Mouse (Mus musculus) liver (tissue): ENCODE results near the gene Tbx20.
A peak's percentile ranks its signal among the peaks of the same experiment; 100 is the strongest.

Experiments used
- DNase-seq: peaks from one replicate; pipeline ENCODE4 v3.0.0-alpha.2; 2020; ENCODE audit warnings: mixed read lengths

Tbx20 gene

DNA sequence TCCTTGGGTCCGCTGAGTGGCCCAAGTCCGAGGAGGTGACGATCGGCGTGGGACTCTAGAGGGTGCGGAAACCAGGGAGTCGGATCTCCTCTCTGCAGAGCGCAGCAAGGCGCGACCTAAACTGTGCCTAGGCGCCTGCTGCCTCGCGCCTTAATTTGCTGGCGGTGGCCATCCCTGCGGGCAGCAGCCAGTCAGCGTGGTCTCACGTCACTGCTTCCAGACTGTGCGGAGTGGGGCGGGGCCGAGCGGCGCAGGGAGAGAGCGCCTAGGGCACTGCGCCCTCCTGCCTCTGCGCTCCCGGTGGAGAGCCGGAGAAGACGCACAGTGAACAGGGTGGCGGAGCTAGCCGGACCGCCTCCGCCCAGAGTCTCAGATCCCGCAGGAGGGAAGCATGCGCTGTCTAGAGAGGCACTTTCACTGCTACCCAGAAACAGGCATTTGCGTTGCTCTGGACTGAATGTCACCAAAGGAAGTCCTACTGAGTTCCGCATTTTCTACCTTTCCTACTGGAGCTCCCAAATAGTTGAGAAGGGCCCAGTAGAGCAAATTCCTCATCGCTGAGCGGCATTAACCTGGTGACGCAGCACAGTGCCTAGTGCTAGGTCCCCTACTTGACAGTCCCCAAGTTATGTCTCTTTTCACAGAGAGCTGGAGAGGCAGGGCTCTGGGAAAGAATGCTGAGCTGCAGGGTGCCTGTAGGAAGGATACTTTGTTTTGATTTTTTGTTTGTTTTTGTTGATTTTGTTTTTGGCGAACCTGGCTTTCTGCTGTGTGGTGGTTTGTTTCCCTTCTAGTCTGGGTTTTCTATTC is at the start of gene Tbx20:
Gene Tbx20 (minus strand): TSS at position 144 of the 810 bp plus-strand sequence.
- peak; percentile 65 for DNase-seq

DNA sequence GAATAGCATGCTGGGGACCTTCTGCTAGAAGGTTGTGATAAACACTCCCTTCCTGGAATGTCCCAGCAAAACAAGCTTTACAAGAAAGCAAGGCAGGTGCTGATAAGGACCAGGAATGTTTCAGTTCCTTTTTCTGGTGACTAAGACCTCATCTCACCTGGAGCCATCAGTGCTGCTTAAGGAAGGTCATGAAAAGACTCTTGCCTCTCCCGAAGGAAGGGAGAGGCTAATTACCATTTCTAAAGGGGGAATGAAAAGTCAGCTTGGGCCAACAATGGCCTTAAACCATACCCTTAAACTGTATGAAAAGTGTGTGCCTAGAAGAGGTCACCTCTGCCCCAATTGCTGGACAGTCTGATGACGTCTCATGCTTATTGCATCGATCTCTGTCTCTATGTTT is 44.4 kb upstream of the Tbx20 start:
- no peak for DNase-seq

DNA sequence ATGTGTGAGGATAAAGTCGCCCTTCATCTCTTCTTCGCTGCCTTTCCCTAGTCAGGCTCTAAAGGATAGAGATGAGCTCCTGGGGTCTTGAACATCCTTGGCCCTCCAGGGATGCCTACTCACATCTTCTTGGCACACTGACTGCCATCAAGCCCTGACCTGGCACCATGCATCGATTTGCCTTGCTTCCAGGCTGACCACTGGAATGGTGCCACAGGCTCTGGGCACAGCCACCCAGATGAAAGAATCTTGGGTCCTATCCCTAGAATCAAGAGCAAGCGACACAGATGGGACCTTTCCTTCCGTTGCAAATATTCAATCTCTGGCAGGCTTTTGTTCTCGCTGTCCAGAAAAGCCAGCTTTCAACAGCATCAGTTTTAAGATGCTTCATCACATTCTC is 38.4 kb upstream of the Tbx20 start:
- no peak for DNase-seq

DNA sequence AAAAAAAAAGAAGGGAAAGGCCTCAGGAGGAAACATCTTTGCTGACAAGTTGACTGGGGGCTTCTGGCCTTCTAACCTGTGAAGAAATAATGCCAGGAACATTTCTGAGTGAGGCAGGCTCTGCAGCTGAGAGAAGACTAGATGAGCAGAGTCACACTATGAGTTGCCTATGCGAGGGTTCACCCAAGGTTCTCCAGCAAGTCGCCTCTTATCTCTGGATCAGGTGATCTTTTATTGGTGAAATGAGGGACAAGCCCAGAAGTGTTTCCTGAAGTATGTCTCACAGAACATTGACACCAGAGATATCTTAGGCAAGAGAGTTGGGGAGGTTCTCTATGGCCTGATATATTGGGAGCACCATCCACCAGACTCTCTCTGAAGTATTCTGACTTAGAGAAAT is 18.0 kb upstream of the Tbx20 start:
- no peak for DNase-seq

DNA sequence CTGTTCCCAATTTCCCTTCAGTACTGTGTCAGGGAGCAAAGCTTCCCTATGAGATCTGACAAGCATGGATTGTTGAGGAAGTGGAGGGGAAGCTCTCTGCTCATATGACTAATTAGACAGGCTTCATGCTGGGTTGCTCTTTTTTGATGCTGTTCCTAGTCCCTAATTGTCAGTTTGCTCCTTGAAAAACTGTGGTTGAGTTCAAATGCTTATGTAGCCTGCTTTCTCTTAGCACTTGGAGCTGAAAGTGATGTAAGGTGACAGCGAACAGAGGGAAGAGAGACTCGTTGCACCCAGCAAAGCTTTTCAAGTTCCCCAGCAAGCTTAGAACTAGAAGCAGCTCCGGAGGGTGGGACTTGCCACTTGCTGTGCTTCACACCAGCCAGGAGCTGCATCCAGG is 15.3 kb upstream of the Tbx20 start:
- no peak for DNase-seq

DNA sequence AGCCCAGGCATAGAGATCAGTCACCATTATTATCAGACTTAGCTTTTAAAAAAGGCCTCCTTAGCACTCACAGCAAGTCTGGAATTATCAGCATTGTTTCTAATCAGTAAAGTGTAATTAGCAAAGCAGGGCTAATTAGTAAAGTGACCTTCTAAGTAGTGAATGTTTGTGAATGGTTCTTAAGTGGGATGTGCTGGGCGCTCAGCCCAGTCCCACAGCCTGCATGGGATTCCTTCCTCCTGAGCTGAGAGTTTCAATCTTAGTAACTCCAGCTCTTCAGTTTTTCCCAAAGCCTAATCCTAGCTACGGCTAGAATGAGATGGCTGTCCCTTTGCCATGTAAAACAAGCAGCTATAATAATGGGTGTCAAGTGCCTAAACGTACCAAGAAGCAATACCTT is 8.2 kb upstream of the Tbx20 start:
- DNase-seq = no peak

DNA sequence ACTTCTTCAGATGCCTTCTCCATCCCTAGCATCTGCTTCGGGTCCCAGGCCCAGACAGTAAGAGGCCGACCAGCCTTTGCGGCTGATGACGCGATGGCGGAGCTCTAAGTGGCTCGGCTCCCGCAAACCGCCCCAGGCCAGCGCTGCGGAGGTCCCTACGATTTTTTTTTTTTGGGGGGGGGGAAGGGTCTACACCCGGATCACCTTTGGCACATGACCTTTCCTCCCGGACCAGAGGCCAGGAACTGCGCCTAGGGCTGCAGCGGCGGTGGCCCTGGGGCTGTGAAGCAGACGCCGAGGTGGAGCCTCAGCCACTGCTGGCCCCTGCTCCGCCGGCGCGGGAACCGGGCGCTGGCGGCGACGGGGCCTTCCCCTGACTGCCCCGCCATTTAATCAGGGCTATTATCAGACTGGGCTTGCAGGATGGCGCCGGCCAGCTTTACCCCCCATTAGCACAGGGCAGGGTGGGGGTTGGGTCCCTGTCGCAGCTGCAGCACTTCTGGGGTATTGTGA is 6.9 kb upstream of the Tbx20 start:
- no peak for DNase-seq

DNA sequence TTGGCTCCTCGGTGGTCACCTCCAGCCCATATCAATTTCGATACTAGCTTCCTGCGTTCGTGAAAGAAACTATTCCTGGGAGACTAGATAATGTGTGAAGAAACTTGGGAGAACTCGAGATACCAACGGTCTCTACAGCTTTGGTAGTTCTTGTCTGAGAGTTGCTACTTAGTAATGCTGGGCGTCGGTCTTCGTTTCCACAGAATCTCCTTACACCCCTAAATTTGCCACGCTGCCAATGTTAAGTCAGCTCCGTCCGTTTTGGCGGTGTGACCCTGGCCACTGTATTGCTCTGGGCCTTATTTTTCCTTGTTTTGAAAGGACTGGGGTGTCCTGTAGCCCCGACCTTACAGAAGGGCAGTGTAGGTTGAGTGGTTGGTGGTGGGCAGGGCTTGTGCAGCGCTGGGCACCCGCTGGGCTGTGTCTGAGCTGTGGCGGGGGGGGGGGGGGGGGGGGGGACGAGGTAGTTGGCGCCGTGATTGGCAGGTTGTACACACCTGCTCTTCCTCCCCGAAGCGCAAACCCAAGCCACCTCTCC is 6.4 kb upstream of the Tbx20 start:
- DNase-seq = no peak

DNA sequence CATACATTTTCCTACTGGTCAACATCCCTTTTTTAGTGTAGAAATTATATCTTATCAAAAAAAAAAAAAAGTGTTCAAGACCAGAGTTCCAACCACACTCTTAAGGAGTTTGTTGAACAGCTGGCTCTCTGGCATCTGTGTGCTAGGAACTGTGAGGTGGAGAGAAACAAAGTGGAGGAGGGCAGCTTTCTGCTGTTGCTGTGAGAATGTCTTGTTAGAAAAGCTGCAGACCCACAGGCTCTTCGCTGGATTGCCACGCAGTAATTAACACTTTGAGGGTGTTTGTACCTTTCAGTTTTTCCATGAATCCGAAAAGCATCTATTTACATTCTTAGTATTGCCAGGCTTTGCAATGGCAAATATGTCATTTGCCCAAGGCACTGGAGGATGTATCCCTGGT is 5.9 kb upstream of the Tbx20 start:
- no peak for DNase-seq

DNA sequence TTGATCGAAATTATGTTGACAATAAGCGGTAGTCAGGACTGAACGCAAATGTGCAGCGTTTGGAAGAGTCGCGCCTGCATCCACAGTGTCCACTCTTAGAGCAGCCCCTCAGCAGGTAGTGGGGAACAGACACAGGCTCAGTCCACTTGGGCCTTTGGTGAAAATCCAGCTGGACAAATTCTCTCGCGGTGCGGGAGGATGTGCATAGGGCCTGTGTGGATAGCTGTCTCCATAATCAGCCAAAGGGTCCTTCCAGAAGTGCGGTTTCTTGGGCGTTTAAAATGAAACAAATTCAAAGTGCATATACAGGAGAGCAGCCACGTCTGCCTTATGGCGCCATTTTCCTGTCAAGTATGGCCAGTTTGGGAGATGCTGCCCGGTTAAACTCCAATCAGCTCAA is 4.5 kb upstream of the Tbx20 start:
- DNase-seq = no peak

DNA sequence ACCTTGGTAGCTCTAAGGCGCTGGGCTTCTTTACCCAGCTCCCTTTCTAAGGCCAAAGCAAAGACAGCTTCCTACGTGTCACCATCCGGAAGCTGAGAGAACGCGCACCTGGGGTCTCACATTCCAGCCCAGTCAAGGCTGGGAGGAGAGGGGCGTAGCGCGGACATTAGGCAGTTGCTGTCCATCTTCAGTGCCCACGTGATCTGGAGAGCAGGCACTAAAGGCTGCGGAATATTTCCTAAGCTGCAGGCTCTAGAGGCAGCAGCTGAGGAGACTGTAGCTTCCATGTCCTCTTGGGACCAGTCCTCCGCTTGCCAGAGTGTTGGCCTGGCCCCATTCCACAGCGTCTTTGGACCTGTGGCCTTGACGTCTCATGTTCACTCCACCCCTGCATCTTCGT is 3.9 kb upstream of the Tbx20 start:
- DNase-seq = no peak

DNA sequence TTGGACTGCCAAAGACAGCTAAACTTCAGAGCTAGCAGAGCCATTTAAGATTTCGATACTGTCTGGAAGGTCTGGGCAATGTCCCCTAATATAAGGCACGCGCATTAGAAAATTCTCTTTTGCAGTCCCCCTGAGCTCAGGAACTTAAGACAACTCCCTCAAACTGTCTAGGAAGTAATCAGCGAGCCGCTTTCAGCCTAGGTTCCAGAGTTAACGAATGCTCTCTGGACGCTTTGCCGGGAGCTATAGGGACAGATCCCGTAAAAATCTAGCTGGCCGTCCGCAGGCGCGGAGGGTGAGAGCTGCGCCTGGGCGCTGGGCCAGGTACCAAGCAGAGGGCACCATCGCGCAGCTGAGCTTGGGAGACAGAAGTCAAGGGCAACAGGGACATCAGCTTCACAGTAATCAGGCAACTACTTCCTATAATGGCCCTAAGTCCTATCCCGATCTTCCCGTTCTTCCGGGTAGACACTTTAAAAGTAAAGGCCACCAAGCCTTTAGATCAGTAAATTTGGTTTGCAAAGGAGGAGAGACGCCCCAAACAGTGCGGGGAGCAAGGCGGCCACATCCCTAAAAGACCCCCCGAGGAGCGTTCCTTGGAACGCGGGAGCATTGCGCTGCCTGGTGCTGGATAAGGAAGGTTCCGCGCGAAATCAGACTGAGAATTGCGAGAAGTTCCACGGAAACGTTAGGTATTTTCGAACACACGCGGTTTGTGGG is 3.2 kb upstream of the Tbx20 start:
- no peak for DNase-seq

DNA sequence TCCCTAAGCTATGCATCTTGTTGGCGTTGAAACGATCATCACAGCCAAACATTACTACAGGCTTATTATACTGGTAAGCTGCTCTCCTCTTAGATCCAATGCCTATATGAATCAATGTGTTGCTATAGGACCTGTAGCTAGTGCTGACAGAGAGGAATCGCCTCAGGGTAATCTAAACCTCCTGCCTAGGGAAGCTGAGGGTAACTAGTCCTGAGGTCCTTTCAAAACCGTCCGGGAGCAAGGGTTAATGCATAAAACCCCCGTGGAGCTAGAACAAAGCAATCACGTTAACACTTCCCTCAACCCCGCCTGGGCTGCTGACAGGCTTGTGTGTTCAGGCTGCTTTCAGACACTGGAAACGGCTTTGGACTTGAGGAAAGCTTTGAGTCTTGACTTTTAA is 2.4 kb upstream of the Tbx20 start:
- no peak for DNase-seq

DNA sequence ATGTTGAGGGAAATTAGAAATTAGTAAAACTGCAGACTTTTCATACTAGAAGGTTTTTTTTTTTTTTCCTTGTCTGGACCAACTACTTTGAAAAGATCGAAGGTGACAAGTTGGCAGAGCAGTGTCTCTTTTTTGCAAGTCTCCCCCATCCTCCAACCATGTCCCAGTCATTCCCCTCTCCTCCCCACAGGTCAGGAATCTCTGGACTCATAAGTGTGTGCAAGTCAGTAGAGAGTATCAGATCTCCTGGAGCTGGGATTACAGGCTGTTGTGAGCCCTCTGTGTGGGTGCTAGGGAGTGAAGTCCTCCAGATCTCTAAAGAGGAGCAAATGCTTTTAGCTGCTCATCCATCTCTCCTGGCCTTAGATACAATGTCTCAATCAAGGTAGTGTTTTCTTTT is 1.5 kb upstream of the Tbx20 start:
- no peak for DNase-seq

DNA sequence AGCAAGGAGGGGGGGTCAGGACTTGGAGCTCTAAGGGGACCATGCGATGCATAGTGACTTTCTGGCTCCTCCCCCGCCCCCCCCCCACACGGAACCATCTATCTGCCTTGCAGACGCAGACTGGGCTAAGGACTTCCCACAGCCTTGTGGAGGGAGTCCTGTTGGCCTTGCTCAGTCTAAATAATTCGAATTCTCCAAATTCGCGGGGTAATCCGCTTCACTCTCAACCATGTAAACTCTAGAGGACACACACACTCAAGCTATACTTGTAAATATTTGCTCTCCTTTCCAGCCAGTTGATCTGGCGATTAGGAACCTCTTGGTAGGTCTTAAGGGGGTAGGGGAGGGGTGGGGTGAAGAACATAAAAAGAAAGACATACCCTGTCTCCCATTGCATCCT is 898 bp upstream of the Tbx20 start:
- no peak for DNase-seq

DNA sequence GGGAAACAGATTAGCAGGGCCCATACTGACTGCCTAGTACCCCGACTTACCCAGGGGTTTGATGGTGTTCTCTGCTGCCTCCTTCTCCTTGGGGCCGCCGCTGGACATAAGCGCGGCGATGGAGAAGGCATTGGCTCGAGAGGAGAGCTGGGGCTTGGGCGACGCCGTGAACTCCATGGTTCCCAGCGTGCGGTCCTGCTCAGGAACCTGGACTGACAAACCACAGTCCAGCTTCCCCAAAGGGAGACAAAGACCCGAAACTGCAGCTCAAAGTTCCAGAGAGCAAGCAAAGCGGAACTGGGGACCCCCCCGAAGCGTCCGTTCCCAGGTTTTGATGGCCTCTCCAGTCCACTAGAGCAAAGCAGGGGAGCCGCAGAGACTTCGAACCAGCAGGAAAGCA is 434 bp downstream of the Tbx20 start:
- DNase-seq = peak; percentile 3

DNA sequence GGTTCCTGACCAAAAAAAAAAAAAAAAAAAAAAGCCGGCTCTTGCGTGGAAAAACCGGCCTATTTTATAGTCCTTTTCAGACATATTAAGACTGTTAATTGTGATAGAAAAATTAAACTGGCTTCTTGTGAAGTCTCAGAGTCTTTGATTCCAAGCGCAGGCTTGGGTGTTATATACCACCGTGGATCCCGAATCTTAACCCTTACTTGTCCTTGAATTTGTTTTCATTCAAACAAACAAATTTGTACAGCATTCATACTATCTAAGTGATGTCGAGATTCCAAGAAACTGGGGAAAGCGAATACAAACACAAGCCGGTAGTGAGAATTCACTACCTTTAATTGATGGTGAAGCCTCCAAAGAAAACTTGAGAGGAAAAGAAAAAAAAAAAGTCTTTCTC is 932 bp downstream of the Tbx20 start:
- DNase-seq = no peak

DNA sequence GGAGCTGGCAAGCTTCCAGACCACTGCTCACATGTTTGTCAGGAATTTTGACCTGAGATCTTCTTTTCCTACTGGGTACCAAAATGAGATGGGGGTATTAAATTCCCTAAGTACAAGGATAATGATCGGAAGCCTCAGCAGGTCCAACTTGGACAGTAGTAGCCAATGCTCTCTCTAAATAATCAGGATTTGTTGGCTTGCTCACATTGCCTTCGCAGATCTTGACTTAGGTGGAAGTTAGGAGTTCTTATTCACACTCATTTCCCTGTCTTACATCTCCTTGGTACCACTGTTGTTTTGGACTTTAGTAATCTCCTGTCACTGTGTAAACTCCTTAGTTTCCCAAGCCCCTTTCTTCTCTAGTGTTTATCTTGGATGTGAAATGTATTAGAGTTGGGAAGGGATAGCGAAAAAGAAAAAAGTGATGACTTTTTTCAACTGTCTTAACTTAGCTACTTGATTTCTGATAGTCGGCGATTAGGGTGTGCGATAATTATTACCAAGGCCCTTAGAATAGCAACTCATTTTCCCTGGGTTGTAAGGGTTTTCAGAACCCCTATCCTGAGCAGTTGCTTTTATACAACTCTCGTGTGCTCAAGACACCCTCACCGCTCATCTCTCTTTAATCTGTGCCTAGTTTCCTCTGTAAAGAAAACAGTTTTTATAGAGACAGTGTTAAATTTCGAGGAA is 1.5 kb downstream of the Tbx20 start:
- no peak for DNase-seq

DNA sequence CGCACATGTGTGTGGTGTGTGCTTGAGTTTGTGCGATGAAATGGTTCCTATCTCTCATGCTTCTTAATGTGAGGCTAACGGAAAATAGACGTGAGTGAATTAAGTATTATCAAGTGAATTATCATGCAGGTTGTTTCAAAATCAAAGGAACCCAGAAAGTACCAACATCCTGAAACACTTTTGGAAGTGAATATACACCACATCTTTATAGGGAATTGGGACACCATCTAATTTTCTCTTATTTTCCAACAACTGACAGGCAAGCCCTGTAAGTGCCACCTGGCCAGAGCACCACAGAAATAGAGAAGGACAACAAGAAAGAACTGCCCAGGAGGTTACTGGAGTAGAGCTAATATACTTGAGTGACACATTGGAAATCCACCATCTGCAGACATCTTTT is 2.4 kb downstream of the Tbx20 start:
- no peak for DNase-seq

DNA sequence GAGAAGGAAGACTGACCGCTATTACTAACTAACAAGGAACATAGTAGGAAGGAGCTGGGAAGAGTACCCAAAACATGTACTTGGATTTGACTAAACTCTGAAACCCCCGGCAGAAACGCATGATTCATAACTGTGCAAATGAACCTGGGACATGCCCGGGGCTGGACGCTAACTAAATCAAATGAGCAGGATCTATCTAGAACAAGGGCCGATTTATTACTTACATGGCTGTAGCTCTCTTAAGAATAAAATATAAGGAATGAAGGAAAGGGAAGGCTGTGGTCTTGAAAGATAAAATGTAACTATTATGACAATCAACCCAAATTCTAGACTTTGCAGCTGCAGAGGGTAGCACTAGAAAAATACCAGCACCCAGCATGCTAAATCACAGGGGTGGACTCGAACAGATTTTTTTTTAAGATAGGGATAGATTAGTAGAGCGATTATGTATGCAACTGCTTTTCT is 3.1 kb downstream of the Tbx20 start:
- DNase-seq = no peak

DNA sequence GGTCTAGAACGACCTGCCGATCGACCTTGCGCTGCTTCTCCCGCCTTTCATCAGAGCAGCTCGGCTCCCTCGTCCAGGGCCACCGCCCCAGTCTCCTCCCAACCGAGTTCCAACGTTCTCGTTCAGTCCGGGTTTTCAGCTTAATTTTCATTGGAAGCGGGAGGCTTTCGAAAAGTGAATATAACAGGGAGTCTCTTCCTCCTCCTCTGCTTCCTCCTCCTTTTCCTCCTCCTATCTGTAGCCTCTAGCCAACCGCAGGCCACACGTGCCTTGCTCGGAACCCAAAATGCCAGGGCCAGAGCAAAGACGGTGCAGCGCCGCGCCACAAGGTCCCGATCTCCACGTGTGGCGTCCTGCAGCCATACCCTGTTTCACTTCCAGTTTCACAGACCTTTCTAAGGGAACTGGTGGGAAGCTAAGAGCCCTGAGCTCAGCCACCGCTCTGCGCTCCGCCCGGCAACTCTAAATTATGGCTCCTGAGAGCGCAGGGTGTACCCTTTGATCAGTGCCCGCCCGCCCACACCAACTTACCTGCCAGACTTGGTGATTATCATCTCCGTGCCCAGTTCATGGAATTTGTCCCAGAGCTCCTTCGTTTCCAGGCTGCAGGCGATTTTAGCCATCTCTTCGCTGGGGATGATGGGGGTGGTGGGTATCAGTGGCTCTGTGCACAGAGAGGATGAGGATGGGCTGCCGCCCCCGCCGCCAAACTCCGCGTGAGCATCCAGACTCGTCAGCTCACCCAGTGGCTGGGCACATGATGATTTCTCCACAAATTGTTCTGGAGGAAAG is 3.8 kb downstream of the Tbx20 start:
- DNase-seq = peak; percentile 5

DNA sequence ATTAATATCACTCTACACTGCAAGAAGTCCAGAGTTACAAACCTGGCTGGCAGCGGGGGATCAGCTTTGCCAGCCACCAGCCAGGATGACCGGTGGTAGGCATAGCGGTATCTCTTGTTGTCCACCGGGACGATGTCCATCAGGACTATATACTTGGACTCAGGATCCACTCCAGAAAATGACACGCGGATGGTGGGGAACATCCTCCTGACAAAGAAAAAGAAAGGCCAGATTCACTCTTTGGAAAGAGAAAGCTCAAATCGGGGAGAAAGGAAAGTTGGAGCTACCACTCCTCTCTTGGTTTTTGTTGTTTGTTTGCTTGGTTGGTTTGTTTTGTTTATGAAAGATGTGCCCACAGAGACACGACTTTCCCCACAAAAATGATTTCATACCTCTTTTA is 4.5 kb downstream of the Tbx20 start:
- no peak for DNase-seq

DNA sequence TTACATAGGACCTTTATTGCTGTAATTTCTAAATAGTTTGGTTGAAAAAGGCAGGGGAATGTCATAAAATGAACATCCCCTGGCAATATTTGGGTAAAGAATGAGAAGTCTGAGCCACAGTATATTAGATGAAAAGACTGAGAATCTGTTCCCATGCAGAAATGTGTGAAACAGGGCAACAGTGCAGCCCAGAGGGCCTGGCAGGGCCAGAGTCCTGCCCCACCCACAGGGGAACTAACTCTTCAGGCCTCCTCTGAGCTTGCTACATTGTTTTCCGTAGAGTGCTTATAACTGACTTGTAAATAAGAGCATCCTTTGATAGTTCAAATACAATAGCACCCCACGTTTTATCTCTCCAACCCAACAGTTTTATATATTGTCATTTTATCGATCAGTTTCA is 7.0 kb downstream of the Tbx20 start:
- no peak for DNase-seq
